Mouse (Mus musculus) T-helper 1 cell (primary cell): ENCODE measurements around the gene Olfr464.
"Not testable (repeated sequence)": the region's sequence is repeated elsewhere in the genome, so short reads cannot be mapped to it uniquely, and the experiment has no call there.

Source experiments
- in situ Hi-C: fragments of 300-600 bp; cut with MboI, MseI; formaldehyde crosslinking; loops from one replicate; pipeline ENCODE4 v1.15.1; 2025; ENCODE audit warnings: high pct_unique_total_duplicates

Gene Olfr464

GRCm38 (mm10) chr11:87870096-87870495 is 50.7 kb downstream of the Olfr464 start:
- in situ Hi-C loops = no loop called here

- in situ Hi-C loops = not testable (repeated sequence)
Observed at GRCm38 (mm10) chr11:87866891-87867290, 53.9 kb downstream of the Olfr464 start.
